Mouse (Mus musculus) activated CD4-positive, CD25-positive, alpha-beta regulatory T cell, adult 4 months (primary cell): Measurements from ENCODE around the gene Klhl26. TPM values are rescaled to one million over a fixed set of nuclear protein-coding genes. Genes with fewer than 3 reads are reported as not detected.
"Not testable (repeated sequence)": the region's sequence is repeated elsewhere in the genome, so short reads cannot be mapped to it uniquely, and the experiment has no call there.

Experiments used
- ATAC-seq: one replicate; pipeline ENCODE4 v1.8.0; 2017
- polyA plus RNA-seq, 2 experiments: library from polyadenylated mRNA; unstranded; fragments of 100-300 nt; shearing (Covaris generic); gene quantifications; one replicate each; pipeline ENCODE4 v1.2.1; 2017

Klhl26 gene
- polyA plus RNA-seq = 1 to 10 TPM; 7.2 to 9.5 TPM

- ATAC-seq = peak; percentile 95
These were observed at the start of gene Klhl26 for GRCm38 (mm10) chr8:70476333-70477268. Gene Klhl26, minus strand, starts transcription at chr8:70476968.

- peak; percentile 86 for ATAC-seq
These were observed 46.0 kb upstream of the Klhl26 start for GRCm38 (mm10) chr8:70522592-70523403.

- ATAC-seq = no peak
These were observed 42.8 kb upstream of the Klhl26 start for GRCm38 (mm10) chr8:70519606-70520005.

GRCm38 (mm10) chr8:70519043-70519442 is 42.3 kb upstream of the Klhl26 start:
- ATAC-seq = no peak

- ATAC-seq = no peak
These were observed 41.3 kb upstream of the Klhl26 start for GRCm38 (mm10) chr8:70517940-70518643.

GRCm38 (mm10) chr8:70513441-70513840 is 36.7 kb upstream of the Klhl26 start:
- no peak for ATAC-seq

- peak; percentile 30 for ATAC-seq
These were observed 35.6 kb upstream of the Klhl26 start for GRCm38 (mm10) chr8:70512253-70512903.

GRCm38 (mm10) chr8:70511770-70512169 is 35.0 kb upstream of the Klhl26 start:
- ATAC-seq = no peak

GRCm38 (mm10) chr8:70511174-70511573 is 34.4 kb upstream of the Klhl26 start:
- not testable (repeated sequence) for ATAC-seq

GRCm38 (mm10) chr8:70510228-70510915 is 33.6 kb upstream of the Klhl26 start, which contains the start of gene Uba52:
Gene Uba52, minus strand, starts transcription at chr8:70510801.
- peak; percentile 73 for ATAC-seq

- no peak for ATAC-seq
These were observed 32.6 kb upstream of the Klhl26 start for GRCm38 (mm10) chr8:70509281-70509952.

GRCm38 (mm10) chr8:70507027-70507393 is 30.2 kb upstream of the Klhl26 start:
- no peak for ATAC-seq

- peak; percentile 51 for ATAC-seq
These were observed 29.7 kb upstream of the Klhl26 start, which contains the start of gene Rex1bd for GRCm38 (mm10) chr8:70506328-70507026. Gene Rex1bd, minus strand, starts transcription at chr8:70506752.

- peak; percentile 4 for ATAC-seq
These were observed 29.0 kb upstream of the Klhl26 start for GRCm38 (mm10) chr8:70505698-70506327.

GRCm38 (mm10) chr8:70504851-70505250 is 28.1 kb upstream of the Klhl26 start:
- no peak for ATAC-seq

- no peak for ATAC-seq
These were observed 27.5 kb upstream of the Klhl26 start for GRCm38 (mm10) chr8:70504291-70504716.

GRCm38 (mm10) chr8:70503062-70503750 is 26.4 kb upstream of the Klhl26 start:
- ATAC-seq = no peak

GRCm38 (mm10) chr8:70502540-70502939 is 25.8 kb upstream of the Klhl26 start:
- no peak for ATAC-seq
